Mouse (Mus musculus) small intestine, adult 2 months (tissue): ENCODE results near the gene Hnf1b.
A peak's percentile ranks its signal among the peaks of the same experiment; 100 is the strongest.

Source experiments
- CTCF ChIP-seq: fragments of 200-500 bp; IDR thresholded peaks from 2 replicates; pipeline ENCODE4 v1.5.1; 2012; ENCODE audit warnings: low read depth, mild to moderate bottlenecking, control low read depth, inconsistent platforms, low read length, moderate library complexity, mixed read lengths; ENCODE audit not compliant: insufficient replicate concordance, insufficient read length; ENCODE audit errors: extremely low read depth
- POLR2A ChIP-seq: fragments of 200-500 bp; IDR thresholded peaks from 2 replicates; pipeline ENCODE4 v1.6.1; 2012; ENCODE audit warnings: low read depth, mild to moderate bottlenecking, control low read depth, inconsistent platforms, low read length, moderate library complexity

- no peak for TF ChIP-seq CTCF
- peak; percentile 11; the same call in 1 of the 2 replicates for TF ChIP-seq POLR2A
Measured at GRCm38 (mm10) chr11:83852016-83852355, 2.1 kb downstream of the Hnf1b start.
